Mouse (Mus musculus) embryonic fibroblast, embryonic 13.5 days (primary cell): ENCODE measurements at regions not wholly inside any gene's neighbourhood (a gene's known extent, or its start where the extent isn't known, plus 50 kb on each side); places are given as distances from the start of the nearest gene placed in this dataset.

Source experiments
- H3K27ac ChIP-seq: 2 replicates; pipeline ENCODE4 v1.5.1; 2012; ENCODE audit warnings: low read length, control low read depth, inconsistent platforms; ENCODE audit not compliant: insufficient read depth
- H3K4me1 ChIP-seq: 2 replicates; pipeline ENCODE4 v1.6.1; 2011; ENCODE audit warnings: low read length; ENCODE audit not compliant: control insufficient read depth, insufficient read depth
- H3K4me3 ChIP-seq: 2 replicates; pipeline ENCODE4 v1.5.1; 2011; ENCODE audit warnings: mild to moderate bottlenecking, control low read depth, low read length; ENCODE audit not compliant: insufficient read depth
- CTCF ChIP-seq: IDR thresholded peaks from 2 replicates; pipeline ENCODE4 v1.5.1; 2011; ENCODE audit warnings: mild to moderate bottlenecking, control low read depth, low read length, moderate library complexity, borderline replicate concordance; ENCODE audit not compliant: insufficient read depth
- POLR2A ChIP-seq: IDR thresholded peaks from 2 replicates; pipeline ENCODE4 v1.6.1; 2011; ENCODE audit warnings: low read depth, mild to moderate bottlenecking, control low read depth, low read length, moderate library complexity

- TF ChIP-seq CTCF (no peak), POLR2A (no peak)
- H3K4me3 ChIP-seq = no peak overlapping the region
- H3K4me1 ChIP-seq = peaks cover 4% of the 10 kb centered on the region; the same call in 1 of the 2 replicates
- no peak overlapping the region for H3K27ac ChIP-seq
Measured at GRCm38 (mm10) chr13:107857043-107857755, 187.0 kb upstream of the Smim15 start.

- Histone ChIP-seq H3K4me3 (no peak overlapping the region), H3K4me1 (peaks cover 19% of the 10 kb centered on the region), H3K27ac (no peak overlapping the region)
- TF ChIP-seq POLR2A (no peak), CTCF (no peak)
Measured at GRCm38 (mm10) chr13:107850907-107851560, 193.2 kb upstream of the Smim15 start.

GRCm38 (mm10) chr13:107848871-107849270 lies 195.4 kb upstream of the Smim15 start:
- Histone ChIP-seq H3K4me1 (peaks cover 22% of the 10 kb centered on the region), H3K27ac (no peak overlapping the region), H3K4me3 (no peak overlapping the region)
- no peak for TF ChIP-seq CTCF
- no peak for TF ChIP-seq POLR2A

GRCm38 (mm10) chr13:107847179-107848012 lies 196.8 kb upstream of the Smim15 start:
- Histone ChIP-seq H3K4me3 (no peak overlapping the region), H3K27ac (0 out of 2 replicates have a peak overlapping the region, but pooled peaks have one; percentile 1), H3K4me1 (peaks cover 25% of the 10 kb centered on the region)
- TF ChIP-seq POLR2A = no peak
- TF ChIP-seq CTCF = no peak

GRCm38 (mm10) chr13:107846621-107847178 lies 197.5 kb upstream of the Smim15 start:
- no peak overlapping the region for H3K4me3 ChIP-seq
- peaks cover 25% of the 10 kb centered on the region for H3K4me1 ChIP-seq
- H3K27ac ChIP-seq = 0 out of 2 replicates have a peak overlapping the region, but pooled peaks have one; percentile 29
- TF ChIP-seq POLR2A (no peak), CTCF (no peak)

- Histone ChIP-seq H3K4me1 (peaks cover 25% of the 10 kb centered on the region), H3K27ac (no peak overlapping the region), H3K4me3 (no peak overlapping the region)
- TF ChIP-seq CTCF (no peak), POLR2A (no peak)
Measured at GRCm38 (mm10) chr13:107845838-107846237, 198.4 kb upstream of the Smim15 start.

GRCm38 (mm10) chr13:107844085-107844484 lies 200.2 kb upstream of the Smim15 start:
- Histone ChIP-seq H3K4me3 (no peak overlapping the region), H3K4me1 (peaks cover 29% of the 10 kb centered on the region), H3K27ac (no peak overlapping the region)
- no peak for TF ChIP-seq CTCF
- no peak for TF ChIP-seq POLR2A

GRCm38 (mm10) chr13:107838126-107838715 lies 206.0 kb upstream of the Smim15 start:
- H3K4me1 ChIP-seq = peaks cover 18% of the 10 kb centered on the region
- H3K4me3 ChIP-seq = no peak overlapping the region
- no peak overlapping the region for H3K27ac ChIP-seq
- TF ChIP-seq CTCF (no peak), POLR2A (no peak)

- Histone ChIP-seq H3K4me1 (peaks cover 18% of the 10 kb centered on the region), H3K27ac (no peak overlapping the region), H3K4me3 (no peak overlapping the region)
- TF ChIP-seq CTCF = no peak
Measured at GRCm38 (mm10) chr13:107837206-107837952, 206.9 kb upstream of the Smim15 start.
